Mouse (Mus musculus): ENCODE results near the gene B430218F22Rik. TPM values are rescaled to one million over a fixed set of nuclear protein-coding genes. Genes with fewer than 3 reads are reported as not detected.

Gene B430218F22Rik
- total RNA-seq, 2 experiments from 2014 or later, result 0.23 to 0.32 TPM

Other genes starting within 250 kb of the B430218F22Rik start
- gene Mrps30, start 622 bp downstream of the B430218F22Rik start, total RNA-seq (2021), result 10 to 100 TPM; 15.3 to 15.5 TPM